In the genomic region with DNA sequence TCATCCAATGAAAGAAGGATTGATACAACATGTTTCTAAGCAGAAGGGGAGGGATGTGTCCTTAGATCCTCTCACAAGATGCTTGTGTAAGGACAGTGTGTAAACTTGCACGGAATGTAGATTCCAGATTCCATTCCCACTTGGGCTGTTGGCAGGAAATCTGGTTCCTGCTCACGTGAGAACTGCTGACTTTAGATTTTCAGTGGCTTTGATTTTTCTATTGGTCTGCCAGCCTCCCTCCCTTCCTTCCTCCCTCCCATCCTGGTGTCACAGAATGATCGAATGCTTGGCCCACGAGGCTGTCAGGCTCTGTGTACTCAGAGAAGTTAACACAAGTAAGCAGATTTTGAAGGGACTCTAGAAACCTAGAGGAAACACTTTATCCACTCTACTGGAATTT, we compare ENCODE assay signal across 8 mouse cellular contexts. TPM values are rescaled to one million over a fixed set of nuclear protein-coding genes. Genes with fewer than 3 reads are reported as not detected.
A peak's percentile ranks its signal among the peaks of the same experiment; 100 is the strongest.
DNase-seq lines count a peak whose midpoint lies in the region; ATAC-seq and TF ChIP-seq lines count a peak whose summit lies in the region.

No protein-coding gene starts in this region.

- H3K4me1 ChIP-seq in heart, postnatal 0 days (ENCODE audit: control insufficient read depth, insufficient read depth), result peaks cover 25% of the 10 kb centered on the region
- no peaks in the 10 kb centered on the region for H3K4me1 ChIP-seq in liver, embryonic 16.5 days (ENCODE audit: control insufficient read depth, low read depth, low read length)

- no peak overlapping the region for H3K4me3 ChIP-seq in heart, postnatal 0 days (ENCODE audit: low read depth, low read length)
- H3K4me3 ChIP-seq in liver, embryonic 16.5 days (ENCODE audit: low read depth, low read length), result no peak overlapping the region

- peak; percentile 90 for TF ChIP-seq EP300 in heart, postnatal 0 days (IDR thresholded peaks at IDR 0.05; ENCODE audit: low read depth)

- H3K27me3 ChIP-seq in heart, postnatal 0 days (ENCODE audit: control insufficient read depth, insufficient read depth, low read length), result no peaks in the 10 kb centered on the region
- no peaks in the 10 kb centered on the region for H3K27me3 ChIP-seq in liver, embryonic 16.5 days (ENCODE audit: control insufficient read depth, insufficient read depth, low read depth, low read length)

- peak; percentile 42 for DNase-seq in Muller cell, postnatal 12 days (ENCODE audit: inconsistent ontology term)
- peak; percentile 72 for DNase-seq in adrenal gland, postnatal 10 days
- DNase-seq in heart, postnatal 0 days (ENCODE audit: low spot score), result peak; percentile 69
- peak; percentile 53 for DNase-seq in yolk sac, embryonic 10.5 days (ENCODE audit: low spot score)
- DNase-seq in thymus, postnatal 36 days, result no peak
- no peak for DNase-seq in frontal cortex, adult 2 months (ENCODE audit: extremely low spot score in 1 of 2, low spot score in 1 of 2)
- no peak for DNase-seq in spleen, adult 12 weeks (ENCODE audit: low spot score)

- TF ChIP-seq CTCF in heart, postnatal 0 days (IDR thresholded peaks at IDR 0.05; ENCODE audit: low read depth), result no peak

- H3K4me2 ChIP-seq in heart, postnatal 0 days (ENCODE audit: low read depth, low read length), result no peak overlapping the region
- H3K4me2 ChIP-seq in liver, embryonic 16.5 days (ENCODE audit: low read depth, low read length), result no peak overlapping the region

- H3K36me3 ChIP-seq in heart, postnatal 0 days (replicated peaks; ENCODE audit: control insufficient read depth, insufficient read depth, low read length), result no peaks in the 10 kb centered on the region
- no peaks in the 10 kb centered on the region for H3K36me3 ChIP-seq in liver, embryonic 16.5 days (ENCODE audit: control insufficient read depth, insufficient read depth)

- H3K27ac ChIP-seq in heart, postnatal 0 days (ENCODE audit: low read depth), result peak overlapping the region; percentile 84
- H3K27ac ChIP-seq in liver, embryonic 16.5 days (ENCODE audit: low read length), result peak overlapping the region; percentile 63; the same call in 1 of the 2 replicates

- WGBS in heart, postnatal 0 days, result 4% methylated on average over 4 of the region's 4 CpGs
- 15% methylated on average over 4 of the region's 4 CpGs for WGBS in liver, embryonic 16.5 days (ENCODE audit: insufficient replicate concordance)

- ATAC-seq in heart, postnatal 0 days (ENCODE audit: insufficient read depth, low read depth), result peak; percentile 77
- peak; percentile 24; the same call in 1 of the 2 replicates for ATAC-seq in liver, embryonic 16.5 days (ENCODE audit: low read depth)

- H3K9ac ChIP-seq in heart, postnatal 0 days (replicated peaks; ENCODE audit: low read depth, low read length), result no peak overlapping the region
- H3K9ac ChIP-seq in liver, embryonic 16.5 days (ENCODE audit: low read depth, low read length), result no peak overlapping the region

- no peaks in the 10 kb centered on the region for H3K9me3 ChIP-seq in heart, postnatal 0 days (replicated peaks; ENCODE audit: control insufficient read depth, low read length)
- no peaks in the 10 kb centered on the region for H3K9me3 ChIP-seq in liver, embryonic 16.5 days (replicated peaks; ENCODE audit: control insufficient read depth, low read length)

RNA-seq across cellular contexts. Expression of a gene that starts 32.9 kb away (rescaled TPM):
- total RNA-seq in adrenal gland, postnatal 10 days (2021), result 100 to 1,000 TPM; 202 to 285 TPM
- total RNA-seq in heart, postnatal 0 days (2014; rRNA removed; ENCODE audit: low replicate concordance), result 60.4 and 61.7 TPM in 2 replicates
- 39.5 and 40.3 TPM in 2 replicates for polyA plus RNA-seq in heart, postnatal 0 days (2015; fragmentation: Nextera tagmentation; extraction: Ambion mirVana)
- polyA plus RNA-seq in liver, embryonic 16.5 days (2015; fragmentation: Nextera tagmentation; extraction: Ambion mirVana), result 17.9 and 20.1 TPM in 2 replicates
- polyA plus RNA-seq in frontal cortex, adult 2 months (2012; rRNA removed), result 121 and 123 TPM in 2 replicates

Comparison
In these comparisons a context has a peak if more than half of its experiments do, and no peak if none do; other contexts are left out.
1. DNase-seq: peak in Muller cell, postnatal 12 days (single experiment), adrenal gland, postnatal 10 days (single experiment), heart, postnatal 0 days (single experiment) and yolk sac, embryonic 10.5 days (single experiment); none in thymus, postnatal 36 days (0 of 2), frontal cortex, adult 2 months (0 of 2) and spleen, adult 12 weeks (single experiment).